Mouse (Mus musculus) MN1 (cell line): ENCODE results near the gene Wdr90.
A peak's percentile ranks its signal among the peaks of the same experiment; 100 is the strongest.

Experiments
- DNase-seq: peaks from one replicate; pipeline ENCODE4 v3.0.0-alpha.2; 2016; ENCODE audit warnings: low spot score

Gene Wdr90

DNA sequence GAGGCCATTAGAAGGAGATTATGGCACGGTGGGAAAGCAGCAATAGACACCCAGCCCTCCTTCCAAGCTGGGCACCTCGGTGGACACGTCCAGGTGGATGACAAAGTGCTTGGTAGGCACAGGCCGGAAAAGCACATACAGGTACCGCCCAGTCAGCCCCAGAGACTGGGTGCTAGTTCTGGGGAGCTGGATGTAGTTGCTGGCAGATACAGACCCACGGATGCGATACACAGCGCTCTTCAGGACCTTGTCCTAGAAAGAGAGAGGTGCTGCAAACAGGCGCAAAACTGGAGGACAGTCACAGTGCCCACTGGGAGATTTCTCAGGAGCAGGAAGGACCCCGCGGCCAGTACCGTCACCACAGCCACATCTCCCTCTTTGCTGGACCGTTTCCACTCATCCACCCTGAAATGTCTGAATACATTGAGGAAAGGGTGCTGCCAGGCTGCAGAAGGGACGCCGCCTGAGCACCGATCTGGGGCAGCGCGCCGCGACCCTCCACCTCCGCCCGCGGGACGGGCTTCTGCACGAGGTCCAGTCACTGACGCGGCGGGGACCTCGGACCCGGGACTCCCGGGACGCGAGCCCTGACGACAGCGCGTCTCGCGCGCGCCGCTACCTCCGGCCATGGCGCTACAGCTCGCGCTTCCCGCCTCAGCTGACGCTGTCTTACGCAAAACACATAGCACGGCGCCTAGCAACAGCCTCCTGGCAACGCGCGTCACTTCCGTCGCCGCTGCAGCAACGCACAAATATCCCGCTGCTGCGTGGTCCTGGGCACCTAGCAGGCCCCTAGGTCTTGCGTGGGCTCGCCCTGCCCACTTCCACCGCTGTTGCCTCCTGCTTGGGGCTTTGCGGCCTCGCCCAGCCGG lies at the start of gene Wdr90:
TSS of gene Wdr90 (minus strand) at position 670 of the 872 bp plus-strand sequence.
- DNase-seq, result peak; percentile 91

DNA sequence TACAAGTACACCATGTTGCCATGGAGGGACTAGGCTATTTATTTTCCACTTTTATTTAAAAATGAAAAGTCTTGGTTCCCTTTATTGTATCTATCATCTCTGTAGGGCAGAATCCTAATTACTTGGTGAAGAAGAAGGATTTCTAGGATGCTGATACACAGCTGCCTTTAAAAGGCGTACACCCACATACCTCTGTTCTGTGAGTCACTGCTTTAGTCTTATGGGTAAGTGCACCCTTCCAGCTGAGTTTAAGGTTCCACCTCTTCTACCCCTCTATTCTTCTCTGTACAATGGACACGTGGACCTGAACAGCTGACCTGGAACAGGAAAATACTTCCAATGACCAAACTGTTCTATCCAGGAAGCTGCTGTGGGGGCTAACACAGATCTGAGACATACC lies 46.3 kb upstream of the Wdr90 start:
- DNase-seq, result no peak

DNA sequence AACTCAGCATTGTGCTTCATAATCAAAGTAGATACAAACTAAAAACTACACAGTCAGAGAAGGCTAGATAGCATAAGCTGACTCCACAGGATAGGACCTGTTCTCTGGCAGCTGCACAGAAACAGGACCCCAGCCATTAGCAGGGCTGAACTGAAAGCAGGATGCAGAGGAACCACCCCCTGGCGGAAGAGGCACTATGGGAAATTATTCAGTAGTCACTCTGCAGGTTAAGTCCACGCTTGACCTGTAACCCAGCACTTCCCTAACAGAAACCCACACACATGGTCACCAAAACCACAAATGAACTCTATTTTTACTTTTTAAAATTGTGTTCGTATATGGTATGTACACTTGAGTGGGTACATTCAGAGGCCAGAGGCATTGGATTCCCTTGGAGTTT lies 41.8 kb upstream of the Wdr90 start:
- DNase-seq, result no peak

DNA sequence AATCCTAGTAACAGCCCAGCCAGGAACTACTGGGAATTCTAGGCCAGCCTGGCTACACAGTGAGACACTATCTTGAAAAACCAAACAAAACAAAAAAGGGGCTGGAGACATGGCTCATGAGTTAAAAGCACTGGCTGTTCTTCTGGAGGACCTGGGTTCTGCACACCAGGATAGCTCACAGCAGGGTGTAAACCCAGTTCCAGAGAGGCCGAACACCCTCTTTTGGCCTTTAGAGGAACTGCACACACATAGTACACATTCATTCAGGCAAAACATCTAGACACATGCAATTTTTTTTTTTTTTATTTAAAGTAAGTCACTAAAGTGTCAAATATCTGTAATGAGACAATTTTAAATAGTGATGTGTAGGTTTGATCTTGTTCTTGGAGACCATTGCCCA lies 38.9 kb upstream of the Wdr90 start:
- no peak for DNase-seq

DNA sequence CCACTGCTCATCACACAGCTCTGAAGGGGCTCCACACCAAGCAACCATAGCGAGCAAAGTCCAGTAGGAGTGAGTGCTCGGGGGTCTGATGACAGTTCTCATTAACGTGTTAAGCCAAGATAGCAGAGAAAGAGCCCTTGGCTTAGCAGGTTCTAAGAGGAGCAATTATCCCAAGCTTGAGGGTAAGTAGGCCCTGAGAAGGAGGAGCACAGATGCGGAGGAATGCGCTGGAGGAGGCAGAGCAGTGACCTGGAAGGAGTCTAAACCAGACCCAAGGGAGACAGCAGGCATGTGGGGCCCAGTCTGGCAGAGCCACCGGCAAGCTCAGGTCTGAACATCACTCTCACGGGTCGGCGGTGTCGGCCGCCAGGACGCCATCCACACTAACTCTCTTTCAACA lies 34.6 kb upstream of the Wdr90 start:
- no peak for DNase-seq

DNA sequence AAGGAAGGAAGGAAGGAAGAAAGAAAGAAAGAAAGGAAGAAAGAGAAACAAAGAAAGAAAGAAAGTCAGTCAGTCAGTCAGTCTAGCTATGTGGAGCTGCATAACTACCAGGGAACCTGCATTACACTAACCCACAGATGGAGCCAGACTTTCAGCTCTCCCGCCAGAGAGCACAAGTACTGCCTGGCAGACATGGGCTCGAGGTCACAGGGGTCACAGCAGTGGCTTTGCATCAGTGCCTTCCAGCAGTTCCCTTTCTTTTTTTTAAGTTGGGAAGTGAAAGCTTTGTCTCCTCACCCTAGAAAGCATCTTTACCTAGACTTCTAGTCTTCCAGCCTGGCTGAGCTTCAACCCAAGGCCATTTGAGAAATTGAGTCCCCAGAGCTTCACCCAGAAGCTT lies 34.1 kb upstream of the Wdr90 start:
- no peak for DNase-seq

DNA sequence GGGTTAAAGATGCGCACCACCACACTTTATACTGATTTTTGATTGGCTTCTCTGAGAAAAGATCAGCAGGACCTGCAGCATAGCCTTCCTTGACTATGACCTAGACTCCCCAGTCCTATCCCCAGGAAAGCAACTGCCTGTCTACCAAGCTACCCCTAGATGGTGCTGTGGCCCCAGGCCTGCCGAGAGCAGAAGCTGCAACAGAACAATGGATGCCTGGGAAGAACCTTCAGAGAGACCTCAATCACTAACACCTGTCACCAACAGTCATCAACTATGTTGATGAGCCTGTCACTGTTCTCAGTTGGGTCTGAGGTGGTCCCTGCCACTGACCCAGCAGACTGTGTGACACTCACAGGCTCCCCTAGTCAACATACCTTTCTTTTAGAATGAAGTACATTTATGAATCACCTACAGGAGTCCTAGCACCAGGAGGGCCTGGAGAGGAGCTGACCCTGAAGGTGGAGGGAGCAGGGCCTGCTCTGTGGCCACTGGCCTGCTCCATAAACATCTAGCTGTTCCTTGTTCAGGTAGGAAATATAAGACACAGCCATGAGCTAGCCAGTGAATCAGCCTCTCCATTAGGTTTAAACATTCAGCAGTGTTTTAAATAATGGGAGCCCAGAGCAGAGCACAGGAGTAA lies 32.8 kb upstream of the Wdr90 start:
- peak; percentile 77 for DNase-seq

DNA sequence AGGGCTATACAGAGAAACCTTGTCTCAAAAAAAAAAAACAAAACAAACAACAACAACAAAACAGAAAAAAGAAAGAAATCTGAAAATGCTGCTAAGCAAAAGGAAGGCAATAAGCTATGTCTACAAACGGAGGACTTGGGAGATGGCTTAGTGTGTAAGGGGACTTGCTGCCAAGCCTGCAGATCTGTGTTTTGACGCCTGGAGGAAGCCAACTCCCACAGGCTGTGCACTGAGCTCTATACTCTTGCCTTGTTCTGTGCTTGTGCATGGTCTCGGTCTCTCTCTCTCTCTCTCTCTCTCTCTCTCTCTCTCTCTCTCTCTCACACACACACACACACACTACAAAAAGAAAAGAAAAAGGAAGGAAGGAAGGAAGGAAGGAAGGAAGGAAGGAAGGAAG lies 27.5 kb upstream of the Wdr90 start:
- no peak for DNase-seq

DNA sequence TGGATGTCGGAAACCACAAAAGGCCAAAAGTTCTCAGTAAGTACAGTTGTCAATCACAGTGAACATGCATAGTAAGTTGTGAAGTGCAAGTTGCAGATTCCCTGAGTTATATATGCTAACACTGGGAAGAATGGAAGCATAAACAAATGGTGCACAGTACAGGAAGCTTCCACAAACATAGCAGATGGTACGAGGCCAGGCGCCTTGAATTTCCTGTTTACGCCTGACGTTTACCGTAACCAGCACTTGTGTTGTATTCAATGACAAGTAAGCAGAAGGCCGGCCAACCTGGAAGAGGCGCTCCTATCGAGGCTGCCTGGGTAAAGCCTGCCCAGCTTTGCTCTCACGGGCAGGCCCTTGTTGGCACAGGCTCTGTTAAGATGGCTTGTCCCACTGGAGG lies 26.2 kb upstream of the Wdr90 start:
- DNase-seq, result no peak

DNA sequence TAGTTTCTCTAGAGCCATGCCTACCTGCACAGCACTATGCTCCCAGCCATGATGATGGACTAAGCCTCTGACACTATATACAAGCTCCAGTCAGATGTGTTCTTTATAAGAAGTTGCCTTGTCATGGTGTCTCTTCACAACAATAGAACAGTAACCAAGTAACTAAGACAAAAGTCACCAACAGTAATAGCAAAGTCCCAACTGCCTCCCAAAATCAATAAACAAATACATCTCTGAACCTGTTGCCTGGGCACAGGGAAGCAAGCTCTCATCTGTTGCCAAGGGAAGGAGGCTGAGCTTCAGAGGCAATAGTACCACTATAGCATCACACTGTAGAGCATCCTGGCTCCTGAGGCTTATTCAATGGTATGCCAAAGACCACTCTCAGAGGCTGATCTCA lies 25.5 kb upstream of the Wdr90 start:
- DNase-seq, result no peak

DNA sequence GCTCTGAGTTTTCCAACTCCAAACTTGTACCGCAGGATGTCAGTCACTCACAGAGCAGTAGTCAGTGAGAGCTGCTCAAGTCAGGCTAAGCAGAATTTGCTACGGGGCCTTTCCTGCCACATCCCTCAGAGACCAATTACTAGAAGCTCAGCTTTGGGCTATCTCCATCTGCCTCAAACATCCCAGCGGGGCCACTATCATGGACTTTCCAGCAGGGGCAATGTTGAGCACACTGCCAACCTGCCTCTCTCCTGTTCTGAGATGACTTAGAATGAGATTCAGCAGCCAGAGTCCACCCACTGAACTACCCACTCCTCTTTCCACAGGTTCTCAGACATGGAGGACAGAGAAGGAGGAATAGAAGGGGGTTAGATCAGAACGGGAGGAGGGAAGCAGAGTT lies 24.3 kb upstream of the Wdr90 start:
- DNase-seq, result peak; percentile 42

DNA sequence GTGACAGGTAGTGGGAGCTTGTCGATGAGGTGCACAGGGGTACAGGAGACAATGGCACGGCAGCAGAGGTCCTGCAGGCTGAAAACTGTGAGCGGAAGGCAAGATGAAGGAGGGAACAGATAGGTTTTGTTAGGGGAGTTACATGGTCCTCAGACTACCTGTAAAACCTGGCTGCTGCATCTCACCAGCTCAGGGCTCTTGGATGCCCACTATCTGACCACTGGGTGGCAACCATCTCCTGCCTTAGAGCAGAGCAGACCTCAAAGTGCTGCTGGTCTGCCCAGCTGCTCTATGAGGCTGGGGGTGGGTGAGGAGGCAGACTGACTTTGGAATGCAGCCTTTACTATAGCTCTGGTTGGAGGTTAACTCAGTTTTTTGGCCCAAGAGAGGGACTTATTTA lies 22.5 kb upstream of the Wdr90 start:
- DNase-seq, result no peak

DNA sequence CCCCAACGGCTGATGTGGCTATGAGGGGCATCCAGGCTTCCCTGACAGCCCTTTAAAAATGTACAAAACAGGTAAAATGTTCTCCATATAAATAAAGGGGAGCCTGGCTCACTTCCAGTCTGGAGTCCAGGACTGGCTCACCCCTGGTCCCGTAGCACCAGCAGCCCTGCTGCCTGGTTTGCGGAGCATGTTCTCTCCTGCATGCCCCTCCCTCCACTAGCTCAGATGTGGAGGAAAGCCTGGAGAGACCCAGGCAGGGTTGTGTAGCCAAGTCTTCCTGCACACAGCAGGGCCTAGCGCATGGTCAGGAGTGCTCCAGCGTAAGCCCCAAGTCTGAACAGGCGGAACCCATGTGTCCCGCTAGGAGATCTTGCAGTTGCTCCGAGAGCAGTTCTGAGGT lies 22.0 kb upstream of the Wdr90 start:
- no peak for DNase-seq

DNA sequence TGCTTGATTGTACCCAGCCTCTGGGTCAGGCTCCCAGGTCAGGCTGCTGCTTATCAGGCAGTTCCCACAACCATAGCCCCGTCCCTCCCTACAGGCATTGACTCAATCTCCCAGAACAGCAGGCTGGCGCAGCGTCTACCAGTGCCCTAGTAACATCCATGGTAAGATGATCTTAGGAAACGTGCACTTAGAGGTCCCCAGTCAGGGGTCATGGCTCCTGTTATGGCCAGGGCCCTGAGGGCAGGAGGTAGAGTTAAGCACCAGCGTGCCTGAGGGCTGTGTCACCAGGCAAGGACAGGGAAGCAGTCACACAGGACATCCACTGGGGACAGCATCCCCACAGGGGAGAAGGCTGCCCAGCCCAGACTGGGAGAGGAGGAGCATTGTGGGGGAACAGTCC lies 21.0 kb upstream of the Wdr90 start:
- no peak for DNase-seq

DNA sequence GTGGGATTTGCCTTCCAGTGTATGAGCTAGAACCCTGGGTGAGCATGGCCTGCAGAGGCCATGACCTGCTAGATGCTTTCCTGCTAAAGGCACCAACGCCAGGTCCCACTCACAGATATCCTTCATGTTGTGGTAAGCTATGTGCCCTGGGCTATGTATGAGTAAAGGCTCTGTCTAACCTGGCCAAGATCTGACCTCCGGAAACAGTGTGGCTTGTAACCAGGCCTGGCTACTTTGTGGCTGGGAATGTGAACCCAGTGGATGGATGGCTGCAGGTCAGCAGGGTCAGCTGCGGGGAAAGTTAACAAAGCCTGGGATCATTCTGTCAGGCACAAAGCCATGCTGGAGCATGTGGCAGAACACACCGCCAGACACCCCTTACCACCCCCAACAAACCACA lies 20.4 kb upstream of the Wdr90 start:
- no peak for DNase-seq

DNA sequence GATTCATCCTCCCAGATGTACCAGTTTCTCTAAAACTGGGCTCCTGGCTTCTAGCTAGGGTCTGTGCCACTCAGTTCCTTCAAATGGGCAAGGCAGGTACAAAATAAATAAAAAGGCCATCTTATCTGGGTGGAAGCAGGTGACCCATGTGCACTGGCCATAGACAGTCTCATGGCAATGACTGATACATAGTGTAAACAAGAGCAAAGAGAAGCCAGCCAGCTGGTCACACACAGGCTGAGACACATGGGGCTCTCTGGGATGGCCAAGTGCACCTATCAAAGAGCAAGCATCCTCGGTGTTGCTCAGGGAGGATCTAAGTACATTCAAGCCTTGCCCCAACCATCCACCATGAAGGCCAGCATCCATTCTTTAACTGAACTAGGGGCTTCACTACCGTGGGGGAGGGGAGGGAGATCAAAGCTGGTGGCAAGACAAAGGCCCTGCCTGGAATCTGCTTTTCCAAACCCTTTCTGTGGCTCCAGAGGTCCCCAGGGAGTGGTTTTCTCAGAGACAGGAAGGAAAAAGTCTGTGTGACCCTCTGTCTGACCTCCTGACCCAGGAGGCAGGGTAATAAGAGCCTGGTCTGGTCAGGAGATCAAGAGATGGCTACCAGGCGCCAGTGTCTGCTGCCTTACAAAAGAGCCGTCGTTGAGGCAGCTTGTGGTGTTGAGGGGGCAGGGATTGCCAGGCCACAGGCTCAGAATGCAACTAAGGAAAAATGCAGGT lies 19.8 kb upstream of the Wdr90 start:
- DNase-seq, result no peak

DNA sequence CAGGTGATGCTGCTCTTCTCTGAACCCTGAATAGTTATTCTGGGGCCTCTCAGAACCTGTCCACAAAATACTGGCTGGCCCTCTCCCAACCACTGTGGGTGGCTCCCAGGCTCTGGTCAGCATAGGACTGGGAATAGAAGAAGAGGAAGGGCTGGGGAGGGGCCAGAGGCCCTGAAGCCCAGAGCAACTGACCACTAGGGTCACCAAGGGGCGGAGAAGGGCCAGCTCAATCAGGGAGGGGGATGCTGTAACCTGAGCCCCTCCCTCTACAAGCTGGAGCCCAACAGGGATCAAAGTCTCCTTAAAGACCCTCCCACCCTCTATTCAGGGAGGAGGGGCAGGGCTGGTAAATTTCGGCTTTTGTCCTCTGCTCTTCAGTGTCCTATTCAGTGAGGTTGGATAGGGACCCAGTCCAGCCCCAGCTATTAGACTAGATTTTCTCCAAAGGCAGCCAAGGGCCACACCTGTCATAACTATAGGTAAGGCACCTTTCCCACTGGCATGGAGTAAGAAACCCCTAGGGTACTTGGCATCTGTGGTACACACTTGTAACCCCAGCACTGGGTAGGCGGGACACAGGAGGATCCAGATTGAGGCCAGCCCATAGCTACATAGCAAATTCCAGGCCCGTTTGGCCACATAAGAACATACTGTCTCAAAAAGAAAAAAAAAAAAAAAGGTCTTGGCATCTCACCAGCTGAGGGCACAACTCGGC lies 19.1 kb upstream of the Wdr90 start, which contains the start of gene Wfikkn1:
TSS of gene Wfikkn1 (minus strand) at position 663 of the 715 bp plus-strand sequence.
- DNase-seq, result peak; percentile 32

DNA sequence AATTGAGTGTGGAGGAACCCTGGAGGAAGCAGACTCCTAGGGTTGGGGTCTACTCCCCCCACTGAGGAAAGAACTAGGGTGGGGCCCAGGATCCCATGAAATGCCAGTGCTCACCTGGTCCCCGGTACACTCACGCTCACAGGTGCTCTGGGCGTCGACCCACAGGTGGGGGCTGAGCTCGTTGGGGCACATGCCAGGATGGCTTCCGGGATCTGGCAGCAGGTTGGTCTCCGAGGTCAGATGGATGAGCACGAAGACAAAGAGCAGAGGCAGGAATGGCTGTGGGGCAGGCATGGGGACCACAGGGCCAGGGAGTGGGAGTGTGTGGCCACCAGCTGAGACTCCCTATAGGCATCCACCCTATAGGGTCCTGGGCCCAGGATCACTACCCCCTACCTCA lies 18.4 kb upstream of the Wdr90 start:
- no peak for DNase-seq

DNA sequence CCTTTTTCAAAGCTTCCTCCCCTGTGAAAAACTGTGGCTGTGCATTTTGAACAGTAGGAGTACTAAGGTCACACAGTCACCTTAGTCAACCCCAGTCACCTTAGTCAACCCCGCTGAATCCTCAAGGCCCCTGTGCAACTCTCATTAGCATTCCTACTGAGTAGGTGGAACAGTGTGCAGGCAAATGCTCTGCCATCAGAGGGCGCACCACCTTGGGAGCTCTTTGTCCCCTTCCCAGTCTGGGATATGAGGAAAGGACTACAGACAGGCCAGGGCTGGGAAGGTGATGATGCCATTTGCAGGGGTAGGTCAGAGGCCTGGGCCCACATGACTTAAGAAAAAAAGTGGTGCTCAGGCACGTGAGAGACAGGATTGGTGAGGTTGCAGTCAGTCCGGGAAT lies 18.0 kb upstream of the Wdr90 start:
- DNase-seq, result no peak

DNA sequence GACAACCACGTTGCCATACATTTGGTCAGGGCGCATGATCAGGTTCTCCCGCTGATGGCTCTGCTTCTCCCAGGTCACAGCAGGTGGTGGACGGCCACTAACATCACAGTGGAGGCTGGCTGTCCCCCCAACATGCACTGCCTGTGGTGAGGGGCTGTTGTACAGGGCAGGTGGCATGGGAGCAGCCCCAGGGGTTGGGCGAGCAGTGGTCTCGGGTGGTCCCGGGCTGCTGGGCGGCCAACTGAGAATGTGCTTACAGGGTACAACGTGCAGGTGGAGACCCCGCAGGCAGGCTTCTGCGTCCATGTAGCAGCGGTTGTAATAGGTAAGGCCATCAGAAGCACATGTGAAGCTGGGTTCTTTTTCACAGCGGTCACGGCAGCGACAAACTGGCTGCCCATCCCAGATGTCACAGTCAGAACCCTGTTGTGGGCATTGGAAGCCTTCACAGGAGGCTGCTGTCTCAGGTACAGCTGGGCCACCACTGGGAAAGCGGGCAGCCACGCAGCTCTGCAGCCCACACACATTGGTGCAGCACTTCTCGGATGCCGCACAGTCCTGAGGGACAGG lies 17.4 kb upstream of the Wdr90 start:
- DNase-seq, result no peak

DNA sequence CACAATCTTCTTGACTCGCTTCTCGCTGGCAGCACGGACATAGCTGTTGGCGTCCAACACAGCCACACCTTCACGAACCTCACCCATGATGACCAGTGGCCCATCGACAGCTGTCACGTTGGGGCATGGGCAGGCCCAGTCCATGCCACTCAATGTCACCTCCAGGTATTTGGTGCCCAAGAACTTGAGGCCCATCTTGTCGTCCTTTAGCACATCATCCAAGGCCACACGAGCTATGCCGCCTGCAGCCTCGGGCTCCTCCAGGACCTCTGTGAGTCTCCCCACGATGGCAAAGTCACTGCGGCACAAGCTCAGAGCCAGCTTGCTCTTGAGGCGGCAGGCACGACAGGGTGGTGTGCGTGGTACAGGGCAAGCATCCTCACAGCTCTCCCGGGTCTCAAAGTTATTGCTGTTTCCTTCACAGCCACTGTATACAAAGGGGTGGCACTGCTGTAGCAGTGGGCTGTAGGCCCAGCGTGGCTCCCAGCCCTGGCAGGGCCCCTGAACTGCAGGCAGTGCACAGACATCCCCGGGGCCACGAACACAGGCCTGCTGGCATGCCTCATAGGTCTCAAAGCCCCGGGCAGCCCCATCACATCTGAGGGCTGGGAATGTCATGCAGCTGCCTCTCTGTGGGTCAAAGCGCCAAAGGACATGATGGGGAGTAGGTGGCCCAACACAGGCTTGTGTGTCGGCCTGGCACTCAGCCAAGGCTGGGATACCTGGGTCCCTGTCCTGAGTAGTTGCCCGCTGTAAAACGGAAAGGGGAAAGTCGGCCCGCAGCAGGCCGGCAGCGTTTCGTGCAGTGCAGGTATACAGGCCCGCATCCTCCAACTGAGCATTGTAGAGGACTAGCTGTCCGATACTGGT lies 16.7 kb upstream of the Wdr90 start:
- no peak for DNase-seq
